Mouse (Mus musculus) adipose tissue, adult 10 weeks (tissue): ENCODE data around the gene Epo. TPM values are rescaled to one million over a fixed set of nuclear protein-coding genes. Genes with fewer than 3 reads are reported as not detected.

Experiments used
- polyA plus RNA-seq: library from polyadenylated mRNA; stranded (reverse); fragments of 350-450 nt; fragmentation: Illumina TruSeq; extraction: RNeasy Lipid Tissue Mini Kit (QIAGEN cat#74804); gene quantifications from one replicate; pipeline ENCODE4 v1.2.3, GENCODE M21; 2014; ENCODE audit warnings: low read depth, low replicate concordance

Epo gene
- not detected for polyA plus RNA-seq

DNA sequence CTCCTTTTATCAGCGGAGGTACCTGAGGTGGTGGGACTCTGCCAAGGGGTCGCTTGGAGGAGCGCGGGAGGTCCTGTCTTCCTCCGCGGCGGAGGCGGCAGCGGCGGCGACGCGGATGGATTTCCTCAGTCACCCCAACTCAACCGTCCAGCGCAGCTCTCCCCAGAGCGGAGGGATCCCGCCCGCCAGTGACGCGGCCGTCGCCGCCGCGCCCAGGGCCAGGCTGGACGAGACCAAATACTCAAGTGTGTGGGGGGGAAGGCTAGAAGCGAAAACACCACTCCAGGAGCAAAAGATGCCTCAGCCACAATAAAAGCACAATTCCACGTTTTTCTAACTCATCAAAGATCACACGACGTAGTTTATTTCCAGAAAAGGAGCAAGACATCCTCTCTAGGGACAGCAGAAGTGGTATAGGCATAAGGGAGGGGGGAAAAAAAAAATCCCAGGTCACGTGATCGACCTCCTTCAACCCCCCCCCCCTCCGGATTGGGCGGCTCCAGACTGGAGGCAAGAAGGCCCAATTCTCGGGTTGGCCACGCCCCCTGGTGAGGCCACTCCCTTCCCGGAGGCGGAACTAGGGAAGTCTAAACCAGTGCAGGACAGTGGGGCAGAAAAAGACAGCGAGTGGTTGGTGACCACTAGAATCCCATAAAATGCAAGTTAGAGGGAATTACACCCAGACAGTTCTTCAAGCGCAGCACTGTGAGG, at the start of gene Epo, which contains the start of gene Gnb2:
TSS of gene Epo (minus strand) at position 126 of the 711 bp plus-strand sequence.
TSS of gene Gnb2 (minus strand) at position 394 of the 711 bp plus-strand sequence.

DNA sequence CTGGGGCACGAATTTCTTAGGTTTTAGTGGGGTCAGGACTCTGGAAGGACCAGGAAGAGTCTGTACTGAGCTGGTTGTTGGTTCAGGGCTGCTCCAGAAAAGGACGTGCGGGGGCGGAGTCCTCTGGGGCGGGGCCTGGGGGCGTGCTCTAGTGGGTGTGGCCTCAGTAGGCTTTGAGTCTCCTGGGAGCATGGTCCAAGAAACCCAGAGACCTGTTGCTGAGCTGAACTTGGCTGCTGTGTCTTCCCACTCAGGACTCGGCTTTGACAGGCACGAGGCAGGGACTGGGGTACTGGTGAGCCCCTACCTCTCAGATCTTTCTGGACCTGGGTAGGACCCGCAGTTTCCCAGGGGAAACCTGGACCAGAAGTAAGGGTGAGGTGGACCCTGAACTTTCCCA, 36.6 kb upstream of the Epo start, which contains the start of gene Tfr2:
TSS of gene Tfr2 (plus strand) at position 176 of the 400 bp plus-strand sequence.

DNA sequence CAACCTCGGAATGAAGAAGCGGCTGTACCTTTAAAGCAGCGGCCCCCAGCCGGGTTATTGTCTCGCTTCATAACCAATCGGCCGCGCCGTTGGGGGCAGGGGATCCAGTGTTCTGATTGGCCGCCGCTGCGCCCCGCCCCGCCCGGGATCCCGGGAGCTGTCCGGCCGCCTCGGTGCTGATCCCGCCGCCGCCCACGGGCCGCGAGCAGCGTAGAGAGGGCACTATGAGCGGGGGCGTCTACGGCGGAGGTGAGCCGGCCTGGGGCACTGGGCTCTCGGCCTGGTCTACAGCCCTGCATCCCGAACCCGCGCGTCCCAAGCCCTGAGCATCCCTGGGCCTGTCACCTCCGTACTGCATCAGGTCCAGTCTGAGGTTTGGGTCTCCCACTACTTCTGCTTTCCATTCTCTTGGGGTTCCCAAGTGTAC, 20.4 kb upstream of the Epo start, which contains the start of gene Actl6b:
TSS of gene Actl6b (plus strand) at position 107 of the 427 bp plus-strand sequence.

DNA sequence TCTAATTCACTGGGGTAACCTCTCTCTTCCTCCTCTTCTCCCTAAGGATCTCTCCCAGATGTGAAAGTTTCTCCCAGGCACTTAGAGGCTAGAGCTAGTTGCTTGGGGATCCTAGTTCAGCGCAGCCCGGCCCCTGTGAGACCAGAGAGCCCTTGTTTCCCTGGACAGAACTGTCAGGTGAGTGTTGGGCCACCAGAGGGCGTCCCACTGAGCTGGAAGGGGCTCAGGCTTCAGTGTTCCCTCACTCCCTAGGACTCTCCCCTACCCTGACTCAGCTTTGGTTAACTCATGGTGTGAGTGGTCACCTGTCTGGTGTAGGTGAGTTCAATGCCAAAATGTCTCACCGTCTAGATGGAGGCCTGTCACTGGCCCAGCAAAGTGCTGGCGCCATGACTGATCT, 14.6 kb downstream of the Epo start, which contains the start of gene Gigyf1:
TSS of gene Gigyf1 (plus strand) at position 113 of the 400 bp plus-strand sequence.

DNA sequence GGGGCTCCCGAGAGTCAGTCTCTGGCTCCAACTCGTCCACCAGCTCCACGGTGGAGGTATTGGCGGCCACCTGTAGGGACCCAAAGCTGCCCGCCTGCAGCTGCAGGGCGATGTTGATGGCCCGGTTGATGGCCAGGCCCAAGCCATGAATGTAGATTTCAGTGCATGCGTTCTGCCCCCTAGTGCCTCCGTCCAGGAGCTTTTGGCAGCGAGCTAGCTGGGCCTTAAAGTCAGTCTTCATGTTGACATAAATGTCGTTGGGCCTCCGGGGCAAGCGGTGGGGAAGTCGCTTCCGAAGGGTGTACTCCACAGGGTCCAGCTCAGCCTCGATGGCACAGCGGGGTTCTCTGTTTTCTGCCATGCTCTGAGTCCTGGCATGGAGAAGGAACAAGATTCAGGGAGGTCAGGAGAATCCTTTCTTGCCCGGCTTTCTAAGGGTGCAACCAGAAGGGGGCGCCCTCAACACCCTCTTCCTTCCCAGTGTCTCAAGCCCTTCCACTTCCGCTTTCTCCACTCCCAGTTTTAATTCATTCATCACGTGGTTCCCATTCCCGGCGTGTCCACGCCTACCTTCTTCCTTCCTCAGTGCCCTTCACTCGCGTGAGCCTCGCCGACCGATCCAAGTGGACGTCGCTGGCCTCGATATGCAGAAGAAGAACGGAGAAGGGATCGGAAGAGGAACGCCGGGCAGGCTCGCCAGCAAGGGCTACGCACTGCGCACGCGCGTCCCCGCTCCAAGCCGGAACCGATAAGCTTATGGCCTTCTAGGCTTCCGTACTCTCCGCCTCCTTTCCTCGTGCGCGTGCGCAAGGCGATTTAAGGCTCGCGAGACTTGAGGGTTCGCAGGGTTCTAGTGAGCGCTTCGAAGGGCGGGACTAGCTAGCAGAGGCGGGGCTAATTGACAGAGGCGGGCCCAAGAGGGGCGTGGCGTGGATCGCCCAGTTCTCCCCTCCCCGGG, 31.1 kb downstream of the Epo start, which contains the start of gene Pop7:
TSS of gene Pop7 (minus strand) at position 810 of the 958 bp plus-strand sequence.

DNA sequence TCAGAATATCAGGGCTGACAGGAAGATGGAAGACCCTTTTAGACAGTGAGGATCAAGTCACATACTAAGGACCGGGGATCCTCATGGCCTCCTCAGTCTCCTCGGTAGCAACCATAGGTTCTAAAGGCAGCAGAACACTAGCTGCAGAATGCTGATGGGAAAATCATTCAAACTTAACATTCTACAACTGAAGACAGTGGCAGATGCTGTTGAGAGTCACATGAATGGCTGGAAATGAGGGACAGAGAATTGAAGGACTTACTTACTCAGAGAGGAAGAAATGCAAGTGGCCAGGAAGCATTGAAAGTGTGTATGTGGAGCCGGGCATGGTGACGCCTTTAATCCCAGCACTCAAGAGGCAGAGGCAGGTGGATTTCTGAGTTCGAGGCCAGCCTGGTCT, 56.1 kb downstream of the Epo start, which contains the start of gene Zan:
TSS of gene Zan (minus strand) at position 101 of the 400 bp plus-strand sequence.

Other genes with a start within 250 kb of the Epo start
- gene Ache, start 245.7 kb downstream of the Epo start, polyA plus RNA-seq: 0.71 TPM
- gene Ufsp1, start 238.6 kb downstream of the Epo start, polyA plus RNA-seq: 9.6 TPM
- 161 TPM for gene Srrt, start 225.6 kb downstream of the Epo start, polyA plus RNA-seq
- 35.0 TPM for gene Trip6, start 218.8 kb downstream of the Epo start, polyA plus RNA-seq
- 15.5 TPM for gene Slc12a9, start 199.6 kb downstream of the Epo start, polyA plus RNA-seq
- 15.4 TPM for gene Ephb4, start 183.1 kb downstream of the Epo start, polyA plus RNA-seq
- gene Zan, start 56.2 kb downstream of the Epo start, polyA plus RNA-seq: 0.25 TPM
- gene Pop7, start 30.7 kb downstream of the Epo start, polyA plus RNA-seq: 21.6 TPM
- gene Gigyf1, start 14.7 kb downstream of the Epo start, polyA plus RNA-seq: 25.5 TPM
- 338 TPM for gene Gnb2, start 268 bp upstream of the Epo start, polyA plus RNA-seq
- gene Actl6b, start 20.3 kb upstream of the Epo start, polyA plus RNA-seq: 0.53 TPM
- 0.37 TPM for gene Tfr2, start 36.6 kb upstream of the Epo start, polyA plus RNA-seq
- gene Mospd3, start 67.8 kb upstream of the Epo start, polyA plus RNA-seq: 33.8 TPM
- gene Pcolce, start 80.5 kb upstream of the Epo start, polyA plus RNA-seq: 77.7 TPM
- 1.9 TPM for gene Fbxo24, start 95.8 kb upstream of the Epo start, polyA plus RNA-seq
- gene Lrch4, start 95.9 kb upstream of the Epo start, polyA plus RNA-seq: 42.0 TPM
- 19.6 TPM for gene Gm20605, start 95.9 kb upstream of the Epo start, polyA plus RNA-seq
- gene Sap25, start 108.1 kb upstream of the Epo start, polyA plus RNA-seq: 18.4 TPM
- gene Irs3, start 112.5 kb upstream of the Epo start, polyA plus RNA-seq: 15.2 TPM
- gene Agfg2, start 151.5 kb upstream of the Epo start, polyA plus RNA-seq: 32.8 TPM
- gene Nyap1, start 208.4 kb upstream of the Epo start, polyA plus RNA-seq: 3.1 TPM
- 187 TPM for gene Tsc22d4, start 212.5 kb upstream of the Epo start, polyA plus RNA-seq
- gene Ppp1r35, start 245.6 kb upstream of the Epo start, polyA plus RNA-seq: 12.7 TPM